18 mouse cellular contexts compared by ENCODE assay signal in genomic region chr19:55524385-55524784, GRCm38 (mm10).
DNase-seq lines count a peak whose midpoint lies in the region; ATAC-seq and TF ChIP-seq lines count a peak whose summit lies in the region.
"Had no signal": no experiment of that assay in that cellular context is flagged by ENCODE, and none has a peak within 500 bp of the region (broad histone marks: within the 10 kb centered on the region; RNA-seq: fewer than 3 reads in every experiment).

No protein-coding gene starts in this region.

- H3K4me1 ChIP-seq in heart, embryonic 11.5 days (ENCODE audit: control insufficient read depth, insufficient read depth, low read length), result peaks cover 38% of the 10 kb centered on the region
- peaks cover 49% of the 10 kb centered on the region for H3K4me1 ChIP-seq in embryonic facial prominence, embryonic 10.5 days
- peaks cover 47% of the 10 kb centered on the region for H3K4me1 ChIP-seq in limb, embryonic 13.5 days
- H3K4me1 ChIP-seq in lung, postnatal 0 days (ENCODE audit: insufficient read depth, low read depth, low read length), result no peaks in the 10 kb centered on the region
- H3K4me1 ChIP-seq: forebrain, embryonic 15.5 days; hindbrain, embryonic 15.5 days had no signal

- 89% methylated on average over 7 of the region's 7 CpGs for WGBS in heart, embryonic 11.5 days (ENCODE audit: insufficient replicate concordance)
- WGBS in embryonic facial prominence, embryonic 10.5 days, result 91% methylated on average over 7 of the region's 7 CpGs
- 78% methylated on average over 7 of the region's 7 CpGs for WGBS in limb, embryonic 13.5 days
- WGBS in lung, postnatal 0 days, result 91% methylated on average over 7 of the region's 7 CpGs

- peak overlapping the region; percentile 50; the same call in 1 of the 2 replicates for H3K27ac ChIP-seq in heart, embryonic 11.5 days (ENCODE audit: low read depth, low read length)
- peak overlapping the region; percentile 66 for H3K27ac ChIP-seq in embryonic facial prominence, embryonic 10.5 days (replicated peaks)
- peak overlapping the region; percentile 53; the same call in 1 of the 2 replicates for H3K27ac ChIP-seq in limb, embryonic 13.5 days
- no peak overlapping the region for H3K27ac ChIP-seq in lung, postnatal 0 days (ENCODE audit: low read length)
- H3K27ac ChIP-seq: forebrain, embryonic 15.5 days; hindbrain, embryonic 15.5 days had no signal

- H3K9ac ChIP-seq in heart, embryonic 11.5 days (ENCODE audit: low read depth, low read length), result no peak overlapping the region
- H3K9ac ChIP-seq in limb, embryonic 13.5 days, result no peak overlapping the region
- H3K9ac ChIP-seq in lung, postnatal 0 days (replicated peaks; ENCODE audit: low read depth), result no peak overlapping the region
- H3K9ac ChIP-seq: embryonic facial prominence, embryonic 13.5 days; forebrain, embryonic 15.5 days; heart, embryonic 13.5 days; hindbrain, embryonic 15.5 days had no signal

- no peak overlapping the region for H3K4me3 ChIP-seq in heart, embryonic 11.5 days (ENCODE audit: low read depth, low read length)
- H3K4me3 ChIP-seq in embryonic facial prominence, embryonic 10.5 days, result no peak overlapping the region
- H3K4me3 ChIP-seq in limb, embryonic 13.5 days, result no peak overlapping the region
- no peak overlapping the region for H3K4me3 ChIP-seq in lung, postnatal 0 days (ENCODE audit: low read depth, low read length)
- H3K4me3 ChIP-seq: embryonic facial prominence, embryonic 13.5 days; forebrain, embryonic 15.5 days; heart, embryonic 13.5 days; hindbrain, embryonic 15.5 days had no signal

- intact Hi-C loops in heart, postnatal 10 days (cut with DNase I), result no loop called here

- no peak; the same call in 1 of the 2 replicates for ATAC-seq in heart, embryonic 11.5 days (replicated peaks; ENCODE audit: insufficient number of reproducible peaks, low FRiP score, low TSS enrichment)
- no peak for ATAC-seq in limb, embryonic 13.5 days (ENCODE audit: low FRiP score, low read depth)
- ATAC-seq in lung, postnatal 0 days, result no peak
- ATAC-seq: forebrain, embryonic 15.5 days; intestine, embryonic 16.5 days had no signal

- no peaks in the 10 kb centered on the region for H3K36me3 ChIP-seq in heart, embryonic 11.5 days (ENCODE audit: control insufficient read depth, insufficient read depth, low read length)
- no peaks in the 10 kb centered on the region for H3K36me3 ChIP-seq in embryonic facial prominence, embryonic 10.5 days (replicated peaks)
- H3K36me3 ChIP-seq in limb, embryonic 13.5 days, result no peaks in the 10 kb centered on the region
- no peaks in the 10 kb centered on the region for H3K36me3 ChIP-seq in lung, postnatal 0 days (ENCODE audit: insufficient read depth, low read length)
- H3K36me3 ChIP-seq: embryonic facial prominence, embryonic 13.5 days; forebrain, embryonic 15.5 days; heart, embryonic 13.5 days; hindbrain, embryonic 15.5 days had no signal

- TF ChIP-seq CTCF in lung, postnatal 0 days (IDR thresholded peaks at IDR 0.05), result no peak

- no peaks in the 10 kb centered on the region for H3K27me3 ChIP-seq in heart, embryonic 11.5 days (ENCODE audit: control insufficient read depth, insufficient read depth, low read length)
- H3K27me3 ChIP-seq in embryonic facial prominence, embryonic 10.5 days (replicated peaks; ENCODE audit: low read depth, poor library complexity, severe bottlenecking), result no peaks in the 10 kb centered on the region
- H3K27me3 ChIP-seq in limb, embryonic 13.5 days, result no peaks in the 10 kb centered on the region
- no peaks in the 10 kb centered on the region for H3K27me3 ChIP-seq in lung, postnatal 0 days (replicated peaks; ENCODE audit: insufficient read depth, low read length)
- H3K27me3 ChIP-seq: embryonic facial prominence, embryonic 13.5 days; forebrain, embryonic 15.5 days; heart, embryonic 13.5 days; hindbrain, embryonic 15.5 days had no signal

- no peak for TF ChIP-seq EP300 in lung, postnatal 0 days (IDR thresholded peaks at IDR 0.05)

- DNase-seq in heart, postnatal 10 days, result no peak
- peak; percentile 27 for DNase-seq in MN1 (ENCODE audit: low spot score)
- no peak for DNase-seq in embryonic facial prominence, embryonic 10.5 days (ENCODE audit: low spot score)
- no peak for DNase-seq in lung, postnatal 14 days
- no peak for DNase-seq in lung, postnatal 0 days (ENCODE audit: low spot score)
- no peak for DNase-seq in embryo, embryonic 10 days (ENCODE audit: low spot score)
- DNase-seq: adrenal gland, postnatal 14 days; cerebellum, adult 18-20 months; cerebellum, adult 9-11 months; gastrocnemius, postnatal 36 days; heart, adult 18-20 months had no signal

- no peaks in the 10 kb centered on the region for H3K9me3 ChIP-seq in heart, embryonic 11.5 days (replicated peaks; ENCODE audit: control insufficient read depth, low read length)
- H3K9me3 ChIP-seq in embryonic facial prominence, embryonic 10.5 days, result no peaks in the 10 kb centered on the region
- no peaks in the 10 kb centered on the region for H3K9me3 ChIP-seq in limb, embryonic 13.5 days
- H3K9me3 ChIP-seq in lung, postnatal 0 days (ENCODE audit: low read length), result no peaks in the 10 kb centered on the region
- H3K9me3 ChIP-seq: embryonic facial prominence, embryonic 13.5 days; forebrain, embryonic 15.5 days; heart, embryonic 13.5 days; hindbrain, embryonic 15.5 days had no signal

- no peak overlapping the region for H3K4me2 ChIP-seq in heart, embryonic 11.5 days
- no peak overlapping the region for H3K4me2 ChIP-seq in limb, embryonic 13.5 days (replicated peaks)
- H3K4me2 ChIP-seq in lung, postnatal 0 days (replicated peaks; ENCODE audit: low read depth, low read length), result no peak overlapping the region
- H3K4me2 ChIP-seq: embryonic facial prominence, embryonic 13.5 days; forebrain, embryonic 15.5 days; heart, embryonic 13.5 days; hindbrain, embryonic 15.5 days had no signal
